Mouse (Mus musculus) cerebellum, adult 11-12 months (tissue): Measurements from ENCODE around the gene Zdhhc4.

ENCODE experiments used
- DNase-seq: peaks from one replicate; pipeline ENCODE4 v3.0.0; 2022

Zdhhc4 gene

DNA sequence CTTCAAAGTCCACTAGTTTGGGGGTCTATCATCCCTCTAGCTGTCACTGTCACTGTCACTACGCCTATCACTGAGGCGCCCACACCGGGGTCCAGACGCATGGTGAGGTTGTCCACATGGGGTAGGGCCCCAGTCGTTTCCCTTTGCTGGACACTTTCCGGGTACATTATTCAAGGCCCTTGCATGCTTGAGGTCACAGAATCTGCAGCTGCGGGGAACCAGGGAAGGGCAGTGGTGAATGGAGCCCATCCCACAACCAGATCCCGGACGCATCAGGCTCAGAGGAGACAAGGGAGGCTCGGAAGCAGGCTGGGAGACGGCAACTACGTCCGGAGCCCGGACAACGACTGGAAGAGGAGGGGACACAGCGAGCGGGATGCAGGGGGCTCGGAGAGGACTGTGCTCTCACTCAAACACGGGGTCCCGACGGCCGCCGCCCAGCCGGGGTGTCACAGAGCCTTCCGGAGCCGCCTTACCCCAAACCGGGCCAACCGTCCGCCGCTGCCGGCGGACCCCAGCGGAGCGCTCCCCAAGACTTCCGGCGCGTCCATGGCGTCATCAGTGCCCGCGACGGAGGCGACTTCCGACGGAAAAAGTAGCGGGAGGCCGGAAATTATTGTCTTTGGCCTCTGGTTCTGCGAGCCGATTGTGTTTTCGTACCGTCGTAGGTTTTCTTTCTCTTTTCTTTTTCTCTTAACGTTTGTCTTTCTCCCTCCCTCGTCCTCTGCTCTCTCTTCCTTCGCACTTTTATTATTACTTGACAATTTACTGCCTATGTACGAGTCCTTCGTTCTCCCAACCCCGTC lies at the start of gene Zdhhc4:
Zdhhc4 (minus strand) TSS at position 567 of the 806 bp plus-strand sequence.
- DNase-seq, result peak; percentile 85

GRCm38 (mm10) chr5:143376156-143376555 lies 47.1 kb upstream of the Zdhhc4 start:
- DNase-seq, result no peak

DNA sequence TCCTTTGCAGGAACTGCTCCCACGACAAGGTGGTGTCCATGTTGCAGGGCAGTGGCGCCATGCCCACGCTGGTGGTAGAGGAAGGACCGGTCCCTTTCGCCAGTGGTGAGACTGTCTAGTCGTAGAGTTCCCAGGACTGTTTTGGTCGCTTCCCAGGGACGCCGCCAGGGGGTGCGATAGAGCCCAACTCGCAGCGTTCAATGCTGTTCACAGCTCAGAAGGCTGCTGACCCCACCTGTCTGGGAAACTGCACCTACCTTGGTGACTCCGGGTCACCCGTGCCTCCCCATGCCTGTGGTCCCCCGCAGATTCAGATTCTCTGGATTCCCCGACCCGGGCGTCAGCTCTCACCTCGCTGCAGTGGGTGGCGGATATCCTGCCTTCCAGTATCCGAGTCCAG lies 46.2 kb upstream of the Zdhhc4 start:
- peak; percentile 15 for DNase-seq

DNA sequence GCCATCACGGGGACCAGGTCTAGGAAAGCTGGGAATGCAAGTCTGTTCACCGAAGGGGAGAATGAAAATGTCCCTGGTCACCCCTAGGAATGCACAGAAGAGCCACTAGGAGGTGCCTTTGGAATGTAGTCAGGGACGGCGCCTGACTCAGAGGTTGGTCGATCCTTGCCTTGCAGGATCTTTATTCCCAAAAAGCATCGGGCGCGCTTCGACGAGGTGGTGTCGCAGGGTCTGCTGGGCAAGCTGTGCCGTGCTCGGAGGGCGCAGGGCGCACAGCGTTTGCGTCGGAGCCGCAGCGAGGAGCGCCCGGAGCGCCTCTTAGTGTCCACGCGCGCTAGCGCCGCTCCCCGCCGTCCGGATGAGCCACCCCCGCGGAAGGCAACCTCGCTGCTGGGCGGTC lies 43.8 kb upstream of the Zdhhc4 start:
- no peak for DNase-seq

DNA sequence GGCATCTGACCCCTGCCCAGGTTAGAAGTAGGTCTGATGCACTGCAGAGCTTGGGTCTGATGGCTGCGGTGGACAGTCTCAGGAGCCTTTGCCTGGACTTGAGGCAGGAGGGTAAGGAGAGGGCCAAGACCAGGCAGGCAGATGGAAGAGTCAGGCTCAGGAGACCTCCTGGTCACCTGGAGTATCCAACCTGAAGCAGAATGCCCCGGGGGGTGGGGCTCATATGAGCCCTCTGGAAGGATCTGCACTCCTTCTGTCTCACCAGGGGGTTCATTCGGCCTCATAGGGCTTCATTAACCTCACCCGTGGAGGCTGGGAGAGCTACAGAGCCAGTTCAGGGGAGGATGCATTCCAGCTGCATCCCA lies 42.1 kb upstream of the Zdhhc4 start:
- DNase-seq, result no peak

DNA sequence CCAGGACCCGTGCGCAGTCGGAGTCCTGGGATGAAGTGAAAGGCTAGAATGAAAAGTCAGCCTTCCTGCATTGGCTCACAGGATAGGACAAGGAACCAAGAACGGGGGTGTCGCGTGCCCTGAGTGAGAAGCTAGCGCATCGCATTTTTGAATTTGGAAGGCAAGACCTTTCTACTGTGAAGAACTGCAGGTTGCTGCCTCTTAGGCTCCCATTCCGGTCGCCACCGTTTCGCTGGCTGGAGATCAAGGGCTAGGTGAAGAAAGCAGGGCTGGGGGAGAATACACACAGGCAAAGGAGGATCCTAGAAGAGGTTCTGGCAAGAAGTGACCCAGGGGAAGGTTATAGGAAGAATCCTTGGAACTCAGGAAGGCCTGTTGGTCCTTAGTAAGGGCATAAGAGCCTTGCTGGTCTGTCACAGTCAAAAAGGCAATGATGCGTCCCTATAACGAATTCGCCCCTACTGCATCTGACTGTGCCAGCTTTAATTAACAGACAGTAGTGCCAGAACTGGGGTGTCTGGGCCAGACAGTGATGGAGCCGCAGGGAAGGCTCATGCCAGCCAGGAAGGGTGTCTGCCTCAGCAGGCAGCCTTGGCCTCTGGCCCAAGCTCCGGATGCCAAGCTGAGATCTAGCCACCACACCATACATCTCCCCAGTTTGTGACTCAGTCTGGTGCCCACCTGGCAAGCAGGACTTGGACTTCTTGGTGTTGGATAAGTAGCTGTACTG lies 41.5 kb upstream of the Zdhhc4 start:
- peak; percentile 18 for DNase-seq

GRCm38 (mm10) chr5:143369611-143370255 lies 40.7 kb upstream of the Zdhhc4 start:
- no peak for DNase-seq

DNA sequence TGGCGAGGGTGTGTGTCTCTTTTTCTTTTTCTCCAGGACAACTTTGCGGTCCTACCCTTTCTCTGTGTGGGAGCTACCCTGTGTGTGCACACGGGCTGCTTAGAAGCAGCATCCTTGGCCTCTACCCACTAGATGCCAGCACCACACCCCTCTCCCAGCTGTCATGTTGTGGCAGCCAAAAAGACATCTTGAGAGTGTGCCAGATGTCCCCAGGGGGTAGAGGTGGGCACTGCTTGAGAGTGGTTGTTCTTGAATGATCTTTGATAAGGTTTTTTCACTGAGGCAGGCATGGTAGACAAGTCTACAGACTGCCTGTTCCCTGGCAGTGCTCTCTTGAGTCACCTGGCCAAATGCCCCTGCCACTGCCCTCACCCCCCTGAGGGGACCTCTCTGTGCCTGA lies 38.9 kb upstream of the Zdhhc4 start:
- DNase-seq, result peak; percentile 15

- DNase-seq, result no peak
These were observed 34.9 kb upstream of the Zdhhc4 start for GRCm38 (mm10) chr5:143363678-143364615.

- DNase-seq, result no peak
These were observed 32.4 kb upstream of the Zdhhc4 start for GRCm38 (mm10) chr5:143361428-143361827.

- DNase-seq, result no peak
These were observed 30.9 kb upstream of the Zdhhc4 start for GRCm38 (mm10) chr5:143360000-143360399.

GRCm38 (mm10) chr5:143359263-143359662 lies 30.2 kb upstream of the Zdhhc4 start:
- DNase-seq, result no peak

- DNase-seq, result no peak
These were observed 28.5 kb upstream of the Zdhhc4 start for GRCm38 (mm10) chr5:143357564-143357963.

DNA sequence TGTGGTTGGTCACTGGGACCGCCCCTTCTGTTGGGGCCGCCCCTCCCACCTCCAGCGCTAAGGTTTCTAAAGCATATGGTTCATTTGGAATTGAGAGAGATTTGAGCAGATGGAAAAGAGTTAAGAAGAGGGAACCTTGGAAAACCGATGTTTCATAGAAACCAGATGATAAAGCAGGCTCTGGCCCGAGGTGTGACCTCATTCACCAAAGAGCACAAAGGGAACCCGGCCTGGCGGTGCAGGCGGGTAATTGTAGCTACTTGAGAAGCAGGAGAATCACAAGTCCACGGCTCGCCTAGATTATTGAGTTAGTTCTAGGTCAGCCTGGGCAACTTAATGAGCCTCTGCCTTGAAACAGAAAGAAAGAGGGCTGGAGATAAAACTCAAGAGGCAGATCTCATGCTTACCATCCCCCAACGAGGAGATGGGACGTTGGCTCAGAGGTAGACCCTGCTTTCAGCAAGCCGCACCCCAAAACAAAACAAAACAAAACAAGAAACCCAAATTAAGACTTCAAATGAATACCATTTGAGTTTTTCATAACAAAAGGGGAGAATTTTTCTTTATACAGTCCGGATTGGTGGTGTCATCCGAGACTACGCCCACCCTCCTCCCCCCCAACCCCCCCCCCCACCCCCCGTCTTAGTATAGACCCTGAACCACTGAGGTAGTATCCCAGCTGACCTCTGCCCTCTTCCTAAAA lies 27.8 kb upstream of the Zdhhc4 start, which contains the start of gene Grid2ip:
Grid2ip (plus strand) TSS at position 653 of the 703 bp plus-strand sequence.
- DNase-seq, result no peak

- DNase-seq, result no peak
These were observed 27.0 kb upstream of the Zdhhc4 start for GRCm38 (mm10) chr5:143356017-143356416.

GRCm38 (mm10) chr5:143346367-143346766 lies 17.3 kb upstream of the Zdhhc4 start:
- no peak for DNase-seq

- DNase-seq, result no peak
These were observed 10.5 kb upstream of the Zdhhc4 start for GRCm38 (mm10) chr5:143339603-143340002.

GRCm38 (mm10) chr5:143336559-143336958 lies 7.5 kb upstream of the Zdhhc4 start:
- no peak for DNase-seq

DNA sequence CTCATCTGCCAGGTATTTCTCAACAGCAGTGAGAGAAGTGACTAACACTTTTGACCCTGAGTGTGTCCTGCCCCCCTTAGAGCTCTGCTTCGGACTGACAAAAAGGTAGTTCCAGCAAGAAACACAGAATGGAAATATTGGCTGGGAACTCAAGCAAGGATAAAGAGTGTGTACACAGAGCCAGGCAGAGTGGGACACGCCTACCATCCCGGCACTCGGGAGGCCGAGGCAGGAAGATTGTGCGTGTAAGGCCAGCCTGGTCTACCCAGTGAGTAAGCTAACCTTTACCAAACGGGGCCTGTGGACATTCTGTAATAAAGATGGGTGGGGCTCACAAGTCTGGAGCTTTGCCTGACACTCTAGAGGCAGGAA lies 6.0 kb upstream of the Zdhhc4 start:
- DNase-seq, result no peak

DNA sequence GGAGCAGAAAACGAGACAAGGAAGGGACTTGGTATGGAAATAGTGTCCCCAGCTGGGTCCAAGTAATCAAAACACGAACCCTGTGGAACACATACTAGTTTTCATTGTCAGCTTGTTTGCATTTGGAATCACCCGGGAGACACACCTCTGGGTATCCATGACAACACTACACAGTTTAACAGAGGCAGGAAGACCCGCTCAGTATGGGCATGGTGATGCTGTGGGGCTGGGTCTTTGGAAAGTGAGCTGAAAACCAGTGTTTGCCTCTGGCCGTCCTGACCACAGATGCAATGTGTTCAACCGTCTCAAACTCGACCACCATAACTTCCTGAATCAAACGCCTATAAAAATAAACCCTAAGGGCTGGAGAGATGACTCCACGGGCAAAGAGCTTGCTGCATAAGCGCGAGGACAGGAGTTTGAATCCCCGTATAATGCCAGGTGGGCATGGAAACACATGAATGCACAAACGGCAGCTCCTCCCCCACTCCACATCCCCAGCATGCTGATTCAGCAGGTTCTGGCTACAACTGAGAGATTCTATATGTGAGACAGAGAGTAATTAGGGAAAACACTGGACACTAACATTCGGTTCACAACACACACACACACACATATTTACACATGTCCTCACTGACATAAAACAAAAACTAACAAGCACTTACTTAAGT lies 5.5 kb upstream of the Zdhhc4 start:
- no peak for DNase-seq

GRCm38 (mm10) chr5:143333872-143334271 lies 4.8 kb upstream of the Zdhhc4 start:
- DNase-seq, result no peak

DNA sequence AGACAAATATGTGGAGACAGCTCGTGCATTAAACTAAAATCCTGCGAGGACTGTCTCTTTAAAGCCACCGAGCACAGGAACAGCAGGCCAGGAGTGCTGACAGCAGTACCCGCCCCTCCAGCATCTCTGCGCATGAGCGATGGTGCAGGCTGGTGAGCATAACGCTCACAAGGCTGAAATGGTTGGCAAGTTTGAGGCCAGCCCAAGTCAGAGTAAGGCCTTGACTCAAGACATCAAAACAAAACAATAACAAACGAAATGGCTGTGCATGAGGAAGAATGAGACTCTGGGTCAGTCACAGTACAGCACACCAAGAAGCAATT lies 11.8 kb downstream of the Zdhhc4 start:
- no peak for DNase-seq
